Mouse (Mus musculus): ENCODE results near the gene Kif3a. TPM values are rescaled to one million over a fixed set of nuclear protein-coding genes. Genes with fewer than 3 reads are reported as not detected.

Kif3a gene
- polyA plus RNA-seq, 1 experiment from 2014 or later = 38.3 TPM

GRCm38 (mm10) chr11:53616748-53617558, 49.8 kb downstream of the Kif3a start:
- no peak for ATAC-seq (replicated peaks; ENCODE audit: extremely low read depth, insufficient read depth, low FRiP score)
- no peak overlapping the region for H3K4me3 ChIP-seq (ENCODE audit: low read length)
- H3K9me3 ChIP-seq (replicated peaks; ENCODE audit: control insufficient read depth, low read length) = no peaks in the 10 kb centered on the region
- no peaks in the 10 kb centered on the region for H3K4me1 ChIP-seq (ENCODE audit: control insufficient read depth, insufficient read depth, low read length)
- no peaks in the 10 kb centered on the region for H3K36me3 ChIP-seq (ENCODE audit: control insufficient read depth, insufficient read depth)
- no peak overlapping the region for H3K4me2 ChIP-seq (ENCODE audit: low read depth, low read length)
- H3K27ac ChIP-seq (ENCODE audit: low read length) = no peak overlapping the region
- 67% methylated on average over 8 of the region's 8 CpGs for WGBS
- H3K9ac ChIP-seq (ENCODE audit: low read length) = no peak overlapping the region
- no peaks in the 10 kb centered on the region for H3K27me3 ChIP-seq (ENCODE audit: control insufficient read depth, insufficient read depth, low read length)

- H3K27ac ChIP-seq (ENCODE audit: low read length) = no peak overlapping the region
- no peaks in the 10 kb centered on the region for H3K4me1 ChIP-seq (ENCODE audit: control insufficient read depth, insufficient read depth, low read length)
- H3K9ac ChIP-seq (ENCODE audit: low read length) = no peak overlapping the region
- 63% methylated on average over 4 of the region's 4 CpGs for WGBS
- no peak overlapping the region for H3K4me2 ChIP-seq (ENCODE audit: low read depth, low read length)
- H3K27me3 ChIP-seq (ENCODE audit: control insufficient read depth, insufficient read depth, low read length) = no peaks in the 10 kb centered on the region
- H3K4me3 ChIP-seq (ENCODE audit: low read length) = no peak overlapping the region
- H3K36me3 ChIP-seq (ENCODE audit: control insufficient read depth, insufficient read depth) = no peaks in the 10 kb centered on the region
- no peaks in the 10 kb centered on the region for H3K9me3 ChIP-seq (replicated peaks; ENCODE audit: control insufficient read depth, low read length)
- no peak for ATAC-seq (replicated peaks; ENCODE audit: extremely low read depth, insufficient read depth, low FRiP score)
These were observed 50.5 kb downstream of the Kif3a start for GRCm38 (mm10) chr11:53617562-53618109.

GRCm38 (mm10) chr11:53618619-53619198, 51.5 kb downstream of the Kif3a start, which contains the start of gene Il4:
Gene Il4, minus strand, starts transcription at chr11:53618669.
- WGBS = 57% methylated on average over 7 of the region's 7 CpGs
- no peak within 1 kb of the TSS for H3K4me2 ChIP-seq (ENCODE audit: low read depth, low read length)
- H3K4me1 ChIP-seq (ENCODE audit: control insufficient read depth, insufficient read depth, low read length) = no peaks in the 10 kb centered on the region
- no peaks in the 10 kb centered on the region for H3K36me3 ChIP-seq (ENCODE audit: control insufficient read depth, insufficient read depth)
- H3K4me3 ChIP-seq (ENCODE audit: low read length) = no peak within 1 kb of the TSS
- no peak within 1 kb of the TSS for H3K27ac ChIP-seq (ENCODE audit: low read length)
- H3K27me3 ChIP-seq (ENCODE audit: control insufficient read depth, insufficient read depth, low read length) = no peaks in the 10 kb centered on the region
- no peak for ATAC-seq (replicated peaks; ENCODE audit: extremely low read depth, insufficient read depth, low FRiP score)
- H3K9me3 ChIP-seq (replicated peaks; ENCODE audit: control insufficient read depth, low read length) = no peaks in the 10 kb centered on the region
- no peak within 1 kb of the TSS for H3K9ac ChIP-seq (ENCODE audit: low read length)

GRCm38 (mm10) chr11:53619428-53619827, 52.2 kb downstream of the Kif3a start:
- Histone ChIP-seq H3K4me3 (ENCODE audit: low read length) (no peak overlapping the region), H3K9ac (ENCODE audit: low read length) (no peak overlapping the region), H3K36me3 (ENCODE audit: control insufficient read depth, insufficient read depth) (no peaks in the 10 kb centered on the region), H3K4me2 (ENCODE audit: low read depth, low read length) (no peak overlapping the region), H3K9me3 (replicated peaks; ENCODE audit: control insufficient read depth, low read length) (0 out of 2 replicates have a peak, but pooled peaks cover 3% of the 10 kb centered on the region), H3K27me3 (ENCODE audit: control insufficient read depth, insufficient read depth, low read length) (no peaks in the 10 kb centered on the region), H3K27ac (ENCODE audit: low read length) (no peak overlapping the region), H3K4me1 (ENCODE audit: control insufficient read depth, insufficient read depth, low read length) (no peaks in the 10 kb centered on the region)
- 64% methylated on average over 6 of the region's 6 CpGs for WGBS
- no peak for ATAC-seq (replicated peaks; ENCODE audit: extremely low read depth, insufficient read depth, low FRiP score)

GRCm38 (mm10) chr11:53620094-53620493, 52.9 kb downstream of the Kif3a start:
- H3K4me1 ChIP-seq (ENCODE audit: control insufficient read depth, insufficient read depth, low read length) = no peaks in the 10 kb centered on the region
- 78% methylated on average over 4 of the region's 4 CpGs for WGBS
- no peak for ATAC-seq (replicated peaks; ENCODE audit: extremely low read depth, insufficient read depth, low FRiP score)
- H3K4me3 ChIP-seq (ENCODE audit: low read length) = no peak overlapping the region
- H3K9ac ChIP-seq (ENCODE audit: low read length) = no peak overlapping the region
- H3K4me2 ChIP-seq (ENCODE audit: low read depth, low read length) = no peak overlapping the region
- no peaks in the 10 kb centered on the region for H3K27me3 ChIP-seq (ENCODE audit: control insufficient read depth, insufficient read depth, low read length)
- 0 out of 2 replicates have a peak, but pooled peaks cover 3% of the 10 kb centered on the region for H3K9me3 ChIP-seq (replicated peaks; ENCODE audit: control insufficient read depth, low read length)
- no peaks in the 10 kb centered on the region for H3K36me3 ChIP-seq (ENCODE audit: control insufficient read depth, insufficient read depth)
- H3K27ac ChIP-seq (ENCODE audit: low read length) = no peak overlapping the region

GRCm38 (mm10) chr11:53621582-53622439, 54.6 kb downstream of the Kif3a start:
- no peak for ATAC-seq (replicated peaks; ENCODE audit: extremely low read depth, insufficient read depth, low FRiP score)
- no peaks in the 10 kb centered on the region for H3K27me3 ChIP-seq (ENCODE audit: control insufficient read depth, insufficient read depth, low read length)
- no peak overlapping the region for H3K9ac ChIP-seq (ENCODE audit: low read length)
- H3K4me2 ChIP-seq (ENCODE audit: low read depth, low read length) = no peak overlapping the region
- no peaks in the 10 kb centered on the region for H3K36me3 ChIP-seq (ENCODE audit: control insufficient read depth, insufficient read depth)
- H3K9me3 ChIP-seq (replicated peaks; ENCODE audit: control insufficient read depth, low read length) = 0 out of 2 replicates have a peak, but pooled peaks cover 3% of the 10 kb centered on the region
- H3K27ac ChIP-seq (ENCODE audit: low read length) = no peak overlapping the region
- H3K4me3 ChIP-seq (ENCODE audit: low read length) = no peak overlapping the region
- no peaks in the 10 kb centered on the region for H3K4me1 ChIP-seq (ENCODE audit: control insufficient read depth, insufficient read depth, low read length)
- 72% methylated on average over 11 of the region's 11 CpGs for WGBS

GRCm38 (mm10) chr11:53622440-53622806, 55.2 kb downstream of the Kif3a start:
- no peaks in the 10 kb centered on the region for H3K27me3 ChIP-seq (ENCODE audit: control insufficient read depth, insufficient read depth, low read length)
- no peak for ATAC-seq (replicated peaks; ENCODE audit: extremely low read depth, insufficient read depth, low FRiP score)
- no peak overlapping the region for H3K4me3 ChIP-seq (ENCODE audit: low read length)
- 65% methylated on average over 6 of the region's 6 CpGs for WGBS
- no peak overlapping the region for H3K27ac ChIP-seq (ENCODE audit: low read length)
- H3K9me3 ChIP-seq (replicated peaks; ENCODE audit: control insufficient read depth, low read length) = 0 out of 2 replicates have a peak, but pooled peaks cover 3% of the 10 kb centered on the region
- H3K36me3 ChIP-seq (ENCODE audit: control insufficient read depth, insufficient read depth) = no peaks in the 10 kb centered on the region
- no peaks in the 10 kb centered on the region for H3K4me1 ChIP-seq (ENCODE audit: control insufficient read depth, insufficient read depth, low read length)
- H3K4me2 ChIP-seq (ENCODE audit: low read depth, low read length) = no peak overlapping the region
- H3K9ac ChIP-seq (ENCODE audit: low read length) = no peak overlapping the region

GRCm38 (mm10) chr11:53623573-53623972, 56.4 kb downstream of the Kif3a start:
- no peak overlapping the region for H3K27ac ChIP-seq (ENCODE audit: low read length)
- H3K4me2 ChIP-seq (ENCODE audit: low read depth, low read length) = no peak overlapping the region
- H3K27me3 ChIP-seq (ENCODE audit: control insufficient read depth, insufficient read depth, low read length) = no peaks in the 10 kb centered on the region
- ATAC-seq (replicated peaks; ENCODE audit: extremely low read depth, insufficient read depth, low FRiP score) = no peak
- H3K4me1 ChIP-seq (ENCODE audit: control insufficient read depth, insufficient read depth, low read length) = no peaks in the 10 kb centered on the region
- WGBS = 80% methylated on average over 9 of the region's 9 CpGs
- H3K4me3 ChIP-seq (ENCODE audit: low read length) = no peak overlapping the region
- no peak overlapping the region for H3K9ac ChIP-seq (ENCODE audit: low read length)
- H3K9me3 ChIP-seq (replicated peaks; ENCODE audit: control insufficient read depth, low read length) = 0 out of 2 replicates have a peak, but pooled peaks cover 3% of the 10 kb centered on the region
- no peaks in the 10 kb centered on the region for H3K36me3 ChIP-seq (ENCODE audit: control insufficient read depth, insufficient read depth)
